Mouse (Mus musculus) neural tube, embryonic 14.5 days (tissue): ENCODE results near the gene Usp9x. TPM values are rescaled to one million over a fixed set of nuclear protein-coding genes. Genes with fewer than 3 reads are reported as not detected.

Source experiments
- ATAC-seq: fragments of 200-750 bp; cut with Nextera tagmentation; 2 replicates; pipeline ENCODE4 v1.8.0; 2017; ENCODE audit warnings: low read depth, mild to moderate bottlenecking, moderate TSS enrichment, moderate library complexity
- H3K27ac ChIP-seq: fragments of 300-500 bp; sonication (generic); 2 replicates; pipeline ENCODE4 v1.5.1; 2014; ENCODE audit warnings: low read depth, mild to moderate bottlenecking, control low read depth, low read length, moderate library complexity, mixed read lengths
- H3K27me3 ChIP-seq: fragments of 300-500 bp; sonication (generic); 2 replicates; pipeline ENCODE4 v1.6.1; 2014; ENCODE audit warnings: low read length; ENCODE audit not compliant: control insufficient read depth, insufficient read depth
- H3K36me3 ChIP-seq: fragments of 300-500 bp; sonication (generic); 2 replicates; pipeline ENCODE4 v1.6.1; 2014; ENCODE audit warnings: low read length, mixed read lengths; ENCODE audit not compliant: control insufficient read depth, insufficient read depth
- H3K4me1 ChIP-seq: fragments of 300-500 bp; sonication (generic); 2 replicates; pipeline ENCODE4 v1.6.1; 2014; ENCODE audit warnings: low read length; ENCODE audit not compliant: control insufficient read depth, insufficient read depth
- H3K4me2 ChIP-seq: fragments of 300-500 bp; sonication (generic); 2 replicates; pipeline ENCODE4 v1.6.1; 2014; ENCODE audit warnings: mild to moderate bottlenecking, low read depth, low read length, control low read depth
- H3K4me3 ChIP-seq: fragments of 300-500 bp; sonication (generic); 2 replicates; pipeline ENCODE4 v1.5.1; 2014; ENCODE audit warnings: low read depth, low read length, control low read depth, mixed read lengths
- H3K9ac ChIP-seq: fragments of 300-500 bp; sonication (generic); replicated peaks from 2 replicates; pipeline ENCODE4 v1.6.1; 2014; ENCODE audit warnings: low read depth, mild to moderate bottlenecking, control low read depth, low read length, mixed read lengths
- H3K9me3 ChIP-seq: fragments of 300-500 bp; sonication (generic); 2 replicates; pipeline ENCODE4 v1.6.1; 2016; ENCODE audit warnings: low read length; ENCODE audit not compliant: control insufficient read depth
- WGBS: fragments of 180-500 bp; shearing (Covaris S2); extraction: QIAGEN DNeasy Blood & Tissue Kit; methylation state at CpG from one replicate; pipeline ENCODE4 v1.1.7; 2014; 5-methylcytosine and 5-hydroxymethylcytosine counted together
- polyA plus RNA-seq: library from polyadenylated mRNA; unstranded; fragments of >200 nt; fragmentation: Nextera tagmentation; extraction: Ambion mirVana; gene quantifications from 2 replicates; pipeline ENCODE4 v1.2.1, GENCODE M21; 2014

The Usp9x gene
- polyA plus RNA-seq, 1 experiment from 2014 or later, result 108 TPM

DNA sequence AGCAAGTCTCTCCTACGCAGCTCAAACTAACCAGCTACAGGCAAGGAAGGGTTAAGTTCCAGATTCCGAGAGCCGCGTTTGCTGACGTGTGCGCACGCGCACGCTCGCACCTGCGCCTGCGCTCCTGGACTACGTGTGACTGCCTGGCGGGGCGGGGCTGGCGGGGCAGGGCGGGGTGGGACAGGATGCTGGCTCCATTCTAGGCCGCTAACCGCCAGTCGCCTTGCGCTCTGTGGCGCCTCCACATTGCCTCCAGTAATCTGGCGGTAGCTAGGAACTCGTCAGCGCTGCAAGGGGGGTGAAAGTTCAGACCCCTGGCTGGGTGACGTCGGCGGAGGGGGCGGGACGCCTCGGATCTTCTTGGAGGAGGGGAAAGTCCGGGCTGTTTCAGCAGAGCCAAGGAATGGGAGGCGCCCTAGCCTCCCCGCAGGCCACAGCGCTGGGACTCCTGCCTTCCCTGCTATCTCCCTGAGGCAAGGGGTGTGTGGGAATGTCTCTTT, 29.6 kb upstream of the Usp9x start:
- peak overlapping the region; percentile 65 for H3K9ac ChIP-seq
- 5% methylated on average over 35 of the region's 35 CpGs for WGBS
- peak overlapping the region; percentile 88 for H3K27ac ChIP-seq
- H3K36me3 ChIP-seq, result no peaks in the 10 kb centered on the region
- H3K4me1 ChIP-seq, result no peaks in the 10 kb centered on the region
- peak overlapping the region; percentile 41 for H3K4me3 ChIP-seq
- H3K27me3 ChIP-seq, result no peaks in the 10 kb centered on the region
- ATAC-seq, result peak; percentile 99
- no peaks in the 10 kb centered on the region for H3K9me3 ChIP-seq
- H3K4me2 ChIP-seq, result peak overlapping the region; percentile 47

DNA sequence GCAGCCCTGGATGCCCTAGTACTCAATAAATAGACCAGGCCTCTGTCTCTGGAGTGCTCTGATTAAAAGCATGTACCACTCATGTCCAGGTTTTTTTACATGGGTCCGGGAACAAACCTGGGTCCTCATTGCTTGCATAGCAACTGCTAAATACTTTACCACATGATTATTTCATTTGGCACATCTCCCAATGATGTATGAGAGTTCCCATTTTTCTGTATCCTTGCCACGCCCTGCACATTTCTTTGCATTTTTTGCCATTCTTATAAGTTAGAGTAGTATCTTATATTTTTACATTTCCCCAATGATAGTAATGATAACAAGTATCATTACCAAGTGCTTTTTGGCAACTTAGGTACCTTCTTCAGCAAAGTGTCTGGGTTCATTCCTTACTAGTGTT, 27.5 kb upstream of the Usp9x start:
- no peak overlapping the region for H3K9ac ChIP-seq
- no peaks in the 10 kb centered on the region for H3K9me3 ChIP-seq
- H3K4me2 ChIP-seq, result no peak overlapping the region
- no peaks in the 10 kb centered on the region for H3K4me1 ChIP-seq
- 93% methylated on average over 2 of the region's 2 CpGs for WGBS
- H3K27me3 ChIP-seq, result no peaks in the 10 kb centered on the region
- no peak for ATAC-seq
- H3K4me3 ChIP-seq, result no peak overlapping the region
- H3K36me3 ChIP-seq, result no peaks in the 10 kb centered on the region
- H3K27ac ChIP-seq, result no peak overlapping the region

DNA sequence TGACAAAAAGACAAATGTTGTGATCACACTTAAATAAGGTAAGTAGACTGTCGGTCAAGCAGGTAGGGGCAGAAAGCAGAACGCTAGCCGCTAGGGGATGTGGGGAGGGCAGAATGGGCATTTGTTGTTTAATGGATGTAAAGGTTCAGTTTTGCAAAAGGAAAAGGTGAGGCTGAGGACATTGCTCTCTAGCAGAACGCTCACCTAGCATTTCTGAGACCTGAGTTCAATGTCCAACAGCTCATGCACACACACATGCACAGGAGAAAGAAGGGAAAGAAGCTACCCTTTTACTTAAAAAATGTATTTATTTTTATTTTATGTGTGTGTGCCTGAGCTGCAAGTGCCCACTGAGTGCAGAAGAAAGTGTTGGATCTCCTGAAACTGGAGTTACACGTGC, 26.6 kb upstream of the Usp9x start:
- 86% methylated on average over 5 of the region's 5 CpGs for WGBS

DNA sequence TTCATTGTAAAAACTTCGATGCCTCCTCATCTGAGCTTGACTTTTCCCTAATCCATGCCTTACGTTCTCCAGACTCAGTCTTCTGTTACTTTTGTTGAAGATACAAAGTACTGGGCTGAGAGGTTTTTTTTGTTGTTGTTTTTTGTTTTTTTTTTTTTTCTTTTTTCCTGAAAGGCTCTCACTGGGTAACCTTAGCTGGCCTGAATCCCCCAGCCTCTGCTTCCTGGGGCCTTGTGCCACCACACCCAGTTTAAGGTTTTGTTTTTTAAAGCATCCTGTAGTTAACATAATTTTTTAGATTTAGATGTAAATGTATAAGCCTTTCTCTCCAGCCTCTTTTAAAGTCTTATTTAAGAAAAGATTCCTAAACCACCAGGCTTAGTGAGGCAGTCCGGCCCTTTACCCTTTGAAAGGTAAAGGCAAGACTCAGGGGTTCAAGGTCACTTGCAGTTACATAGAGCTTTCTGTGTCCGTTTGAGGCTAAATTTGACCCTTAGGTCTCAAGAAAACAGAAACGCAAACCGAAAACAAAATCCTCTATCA, 24.3 kb upstream of the Usp9x start:
- Histone ChIP-seq H3K9me3 (no peaks in the 10 kb centered on the region), H3K4me3 (no peak overlapping the region), H3K4me1 (no peaks in the 10 kb centered on the region), H3K36me3 (no peaks in the 10 kb centered on the region), H3K27ac (no peak overlapping the region), H3K9ac (no peak overlapping the region), H3K4me2 (no peak overlapping the region), H3K27me3 (no peaks in the 10 kb centered on the region)
- WGBS, result 53% methylated on average over 6 of the region's 6 CpGs
- no peak for ATAC-seq

More for the DNA sequence above, 26.6 kb upstream of the Usp9x start:
- no peaks in the 10 kb centered on the region for H3K27me3 ChIP-seq
- H3K4me2 ChIP-seq, result no peak overlapping the region
- no peak overlapping the region for H3K27ac ChIP-seq
- H3K4me3 ChIP-seq, result no peak overlapping the region
- no peaks in the 10 kb centered on the region for H3K4me1 ChIP-seq
- no peak overlapping the region for H3K9ac ChIP-seq
- H3K36me3 ChIP-seq, result no peaks in the 10 kb centered on the region
- H3K9me3 ChIP-seq, result no peaks in the 10 kb centered on the region
- ATAC-seq, result no peak

DNA sequence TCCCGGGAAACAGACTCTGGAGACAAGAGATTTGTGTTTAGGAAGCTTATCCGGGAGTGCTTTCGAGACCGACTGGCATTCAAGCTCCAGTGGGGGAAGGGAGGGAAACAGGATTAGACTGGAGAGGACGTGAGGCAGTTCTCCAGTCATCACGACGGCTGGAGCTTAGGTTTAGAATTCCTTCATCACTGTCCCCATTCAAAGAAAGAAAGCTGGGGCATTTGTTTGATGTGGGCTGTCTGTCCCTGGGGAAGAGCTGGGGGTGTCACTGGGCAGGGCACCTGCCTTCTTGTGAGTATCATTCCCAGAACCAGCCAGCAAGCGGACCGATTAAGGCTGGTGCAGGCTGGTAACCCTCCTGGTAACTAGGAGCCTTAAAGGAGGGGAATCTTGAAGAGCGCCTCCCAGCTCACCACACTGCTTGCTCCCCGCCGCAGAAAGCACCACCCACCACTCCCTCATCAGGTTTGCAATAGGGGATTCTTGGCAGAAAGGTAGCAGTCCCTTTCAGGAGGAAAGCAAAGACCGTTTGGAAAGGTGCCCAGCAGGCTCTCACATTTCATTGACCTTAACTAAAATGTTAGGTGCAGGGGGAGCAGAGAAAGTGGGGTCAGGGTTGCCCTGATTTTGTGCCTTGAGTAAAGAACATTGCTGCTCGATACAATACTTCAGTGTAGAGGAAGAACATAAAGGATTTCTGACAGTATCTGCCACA, 23.5 kb upstream of the Usp9x start:
- Histone ChIP-seq H3K27ac (no peak overlapping the region; the same call in 1 of the 2 replicates), H3K36me3 (no peaks in the 10 kb centered on the region), H3K9ac (no peak overlapping the region), H3K9me3 (no peaks in the 10 kb centered on the region), H3K4me2 (peak overlapping the region; percentile 22), H3K4me3 (no peak overlapping the region), H3K4me1 (no peaks in the 10 kb centered on the region), H3K27me3 (no peaks in the 10 kb centered on the region)
- no peak; the same call in 1 of the 2 replicates for ATAC-seq
- 23% methylated on average over 14 of the region's 14 CpGs for WGBS

DNA sequence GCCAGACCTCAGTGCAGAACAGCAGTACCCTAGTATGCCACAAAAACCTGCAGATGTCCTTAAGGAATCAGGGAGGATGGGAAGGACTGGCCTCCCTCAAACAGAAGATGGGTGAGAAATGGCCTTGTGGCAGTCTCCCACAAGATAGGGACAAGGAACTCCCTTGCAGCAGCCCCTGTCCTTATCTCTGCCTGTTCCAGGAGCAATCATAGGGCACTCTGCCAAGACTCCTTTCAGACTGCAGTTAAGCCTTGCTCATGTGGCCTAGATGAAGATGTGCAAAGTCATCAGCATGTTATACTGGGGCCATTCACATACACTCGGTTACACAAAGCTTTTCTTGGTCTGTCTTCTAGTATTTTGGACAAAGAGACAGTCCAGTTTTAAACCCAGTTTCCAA, 16.7 kb upstream of the Usp9x start:
- WGBS, result 71% methylated on average over 1 of the region's 1 CpGs
- Histone ChIP-seq H3K9ac (no peak overlapping the region), H3K27me3 (no peaks in the 10 kb centered on the region), H3K9me3 (no peaks in the 10 kb centered on the region), H3K4me1 (no peaks in the 10 kb centered on the region), H3K36me3 (no peaks in the 10 kb centered on the region), H3K4me2 (no peak overlapping the region), H3K4me3 (no peak overlapping the region), H3K27ac (no peak overlapping the region)
- no peak for ATAC-seq

DNA sequence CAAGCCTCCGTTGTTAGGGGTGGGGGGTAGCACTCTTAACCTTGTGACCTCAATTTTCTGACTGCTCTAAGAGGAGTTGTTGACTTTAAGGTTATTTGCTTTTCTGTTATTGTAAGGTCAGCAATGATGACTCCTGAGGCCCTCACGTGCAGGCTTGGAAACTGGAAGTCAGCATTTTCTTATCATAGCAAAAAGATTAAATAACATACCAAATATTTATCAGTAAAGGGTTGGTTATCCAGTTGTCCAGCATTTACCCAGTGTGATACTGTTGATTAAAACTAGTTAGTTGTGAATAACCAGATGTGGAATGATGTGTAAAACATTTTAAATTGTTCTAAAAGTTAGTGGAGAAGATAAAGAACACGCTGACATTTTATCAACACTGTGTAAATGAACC, 9.3 kb upstream of the Usp9x start:
- WGBS, result 70% methylated on average over 3 of the region's 3 CpGs
- ATAC-seq, result no peak
- Histone ChIP-seq H3K4me2 (no peak overlapping the region), H3K4me3 (no peak overlapping the region), H3K36me3 (no peaks in the 10 kb centered on the region), H3K27me3 (no peaks in the 10 kb centered on the region), H3K27ac (no peak overlapping the region), H3K9ac (no peak overlapping the region), H3K9me3 (no peaks in the 10 kb centered on the region), H3K4me1 (no peaks in the 10 kb centered on the region)

DNA sequence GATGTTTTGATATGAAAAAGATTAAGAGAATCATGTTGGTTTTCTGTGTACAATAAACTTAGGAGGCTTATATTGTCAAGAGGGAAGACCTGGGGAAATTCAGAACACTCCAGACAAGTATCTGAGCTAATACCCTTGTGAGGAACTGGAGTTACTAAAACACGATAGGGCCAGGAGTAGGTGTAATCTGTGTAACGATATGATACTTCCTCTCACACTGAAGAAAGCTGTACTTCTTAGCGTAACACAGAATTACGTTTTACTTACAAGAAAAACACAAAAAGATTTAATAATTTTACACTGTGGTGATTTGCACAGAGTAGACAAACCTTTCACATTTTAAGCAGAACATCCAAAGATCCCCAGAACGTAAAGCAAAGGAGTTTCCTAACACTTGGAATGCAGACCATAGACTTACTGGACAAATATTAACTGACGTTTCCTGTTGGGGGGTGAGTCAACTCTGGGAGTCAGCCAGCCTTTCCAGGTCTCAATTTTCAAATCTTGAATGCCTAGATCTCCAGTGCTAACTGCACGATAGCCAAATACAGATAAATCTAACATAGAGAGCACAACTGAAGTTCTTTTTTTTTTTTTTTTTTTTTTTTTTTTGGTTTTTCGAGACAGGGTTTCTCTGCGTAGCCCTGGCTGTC, 6.9 kb upstream of the Usp9x start:
- Histone ChIP-seq H3K27me3 (no peaks in the 10 kb centered on the region), H3K9me3 (no peaks in the 10 kb centered on the region), H3K4me1 (no peaks in the 10 kb centered on the region), H3K9ac (no peak overlapping the region), H3K4me2 (no peak overlapping the region), H3K36me3 (no peaks in the 10 kb centered on the region), H3K27ac (no peak overlapping the region), H3K4me3 (no peak overlapping the region)
- 86% methylated on average over 7 of the region's 9 CpGs for WGBS
- ATAC-seq, result no peak

DNA sequence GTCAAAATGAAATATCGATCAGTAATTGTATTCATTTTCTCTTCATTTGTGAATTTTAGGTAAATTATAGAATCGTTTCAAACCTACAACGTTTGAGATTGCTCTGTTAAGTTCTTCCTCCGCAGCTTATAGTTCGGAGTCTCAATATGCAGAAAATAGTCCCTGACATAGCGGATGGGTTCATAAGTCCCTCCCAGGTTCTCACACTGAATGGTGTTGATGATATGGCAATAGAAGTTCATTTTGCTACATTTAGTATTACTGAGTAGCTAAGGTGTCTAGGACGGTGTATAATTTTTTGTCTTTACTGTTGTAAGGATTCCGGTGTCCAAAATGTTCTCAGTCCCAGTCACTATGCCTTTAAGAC, 1.1 kb upstream of the Usp9x start:
- Histone ChIP-seq H3K4me3 (peak overlapping the region; percentile 62; the same call in 1 of the 2 replicates), H3K9ac (peak overlapping the region; percentile 32; the same call in 1 of the 2 replicates), H3K36me3 (no peaks in the 10 kb centered on the region), H3K4me2 (peak overlapping the region; percentile 40; the same call in 1 of the 2 replicates), H3K4me1 (no peaks in the 10 kb centered on the region), H3K27ac (peak overlapping the region; percentile 92), H3K9me3 (no peaks in the 10 kb centered on the region), H3K27me3 (no peaks in the 10 kb centered on the region)
- WGBS, result 29% methylated on average over 8 of the region's 8 CpGs
- no peak; the same call in 1 of the 2 replicates for ATAC-seq
